Mouse (Mus musculus) activated CD4-positive, CD25-positive, alpha-beta regulatory T cell, adult 4 months (primary cell): ENCODE results near the gene Pask. TPM values are rescaled to one million over a fixed set of nuclear protein-coding genes. Genes with fewer than 3 reads are reported as not detected.

Experiments
- ATAC-seq: one replicate; pipeline ENCODE4 v1.8.0; 2017
- polyA plus RNA-seq, 2 experiments: library from polyadenylated mRNA; unstranded; fragments of 100-300 nt; shearing (Covaris generic); gene quantifications; one replicate each; pipeline ENCODE4 v1.2.1; 2017

Gene Pask
- polyA plus RNA-seq, 2 experiments from 2014 or later = 2.1 to 2.4 TPM

GRCm38 (mm10) chr1:93277041-93277440, 66.2 kb downstream of the Pask start:
- no peak for ATAC-seq

- no peak for ATAC-seq
These were observed 67.7 kb downstream of the Pask start for GRCm38 (mm10) chr1:93275561-93275960.

- ATAC-seq = no peak
These were observed 70.9 kb downstream of the Pask start for GRCm38 (mm10) chr1:93272409-93272821.

- no peak for ATAC-seq
These were observed 71.5 kb downstream of the Pask start for GRCm38 (mm10) chr1:93271751-93272150.

- no peak for ATAC-seq
These were observed 72.6 kb downstream of the Pask start for GRCm38 (mm10) chr1:93270516-93271240.

- ATAC-seq = no peak
These were observed 75.0 kb downstream of the Pask start for GRCm38 (mm10) chr1:93268246-93268645.

GRCm38 (mm10) chr1:93267207-93267606, 76.1 kb downstream of the Pask start:
- ATAC-seq = no peak

Other genes with a start within 250 kb of the Pask start
- gene Kif1a, start 241.5 kb downstream of the Pask start, polyA plus RNA-seq = not detected
- gene Agxt, start 208.2 kb downstream of the Pask start, polyA plus RNA-seq = not detected
- gene 2310007B03Rik, start 182.5 kb downstream of the Pask start, polyA plus RNA-seq = not detected
- not detected for gene Crocc2, start 174.8 kb downstream of the Pask start, polyA plus RNA-seq
- gene Sned1, start 107.6 kb downstream of the Pask start, polyA plus RNA-seq = under 1 TPM; 0.06 to 0.16 TPM
- gene Mterf4, start 37.6 kb downstream of the Pask start, polyA plus RNA-seq = 10 to 100 TPM; 17.6 to 24.0 TPM
- 10 to 100 TPM; 68.9 to 74.5 TPM for gene Ppp1r7, start 628 bp downstream of the Pask start, polyA plus RNA-seq
- under 1 TPM in 1 of 2 experiments, not detected in 1; 0.38 TPM for gene Ano7, start 30.4 kb upstream of the Pask start, polyA plus RNA-seq
- 10 to 100 TPM; 44.1 to 58.8 TPM for gene Hdlbp, start 135.3 kb upstream of the Pask start, polyA plus RNA-seq
- gene Farp2, start 168.6 kb upstream of the Pask start, polyA plus RNA-seq = under 1 TPM; 0.61 to 0.76 TPM